Mouse (Mus musculus) ovary, postnatal 36 days (tissue): Measurements from ENCODE around the gene Acox1.
A peak's percentile ranks its signal among the peaks of the same experiment; 100 is the strongest.

Experiments used
- DNase-seq: peaks from one replicate; pipeline ENCODE4 v3.0.0; 2022; ENCODE audit warnings: low spot score, mixed read lengths

The Acox1 gene

GRCm38 (mm10) chr11:116167232-116167631 is 31.6 kb downstream of the Acox1 start:
- DNase-seq, result no peak

GRCm38 (mm10) chr11:116163002-116163401 is 35.8 kb downstream of the Acox1 start:
- no peak for DNase-seq

- DNase-seq, result no peak
Measured at GRCm38 (mm10) chr11:116162146-116162545, 36.7 kb downstream of the Acox1 start.

- DNase-seq, result no peak
Measured at GRCm38 (mm10) chr11:116161312-116161711, 37.5 kb downstream of the Acox1 start.

GRCm38 (mm10) chr11:116150960-116151359 is 47.9 kb downstream of the Acox1 start:
- DNase-seq, result no peak

GRCm38 (mm10) chr11:116149341-116149740 is 49.5 kb downstream of the Acox1 start:
- DNase-seq, result no peak

GRCm38 (mm10) chr11:116148761-116149221 is 50.1 kb downstream of the Acox1 start:
- no peak for DNase-seq

- peak; percentile 51 for DNase-seq
Measured at GRCm38 (mm10) chr11:116146294-116146985, 52.4 kb downstream of the Acox1 start.

- DNase-seq, result no peak
Measured at GRCm38 (mm10) chr11:116145481-116146293, 53.2 kb downstream of the Acox1 start.

- no peak for DNase-seq
Measured at GRCm38 (mm10) chr11:116143468-116143867, 55.4 kb downstream of the Acox1 start.

- DNase-seq, result no peak
Measured at GRCm38 (mm10) chr11:116142211-116142991, 56.4 kb downstream of the Acox1 start.

GRCm38 (mm10) chr11:116138468-116139138 is 60.2 kb downstream of the Acox1 start, which contains the start of gene Mrpl38:
Gene Mrpl38, minus strand, starts transcription at chr11:116138868.
- peak; percentile 89 for DNase-seq

- DNase-seq, result no peak
Measured at GRCm38 (mm10) chr11:116138096-116138467, 60.8 kb downstream of the Acox1 start.

- DNase-seq, result no peak
Measured at GRCm38 (mm10) chr11:116134171-116134570, 64.7 kb downstream of the Acox1 start.

GRCm38 (mm10) chr11:116133497-116133896 is 65.3 kb downstream of the Acox1 start:
- no peak for DNase-seq

GRCm38 (mm10) chr11:116132366-116133333 is 66.2 kb downstream of the Acox1 start:
- DNase-seq, result no peak

- no peak for DNase-seq
Measured at GRCm38 (mm10) chr11:116131349-116132170, 67.3 kb downstream of the Acox1 start.

- DNase-seq, result peak; percentile 90
Measured at GRCm38 (mm10) chr11:116130488-116131205, 68.2 kb downstream of the Acox1 start, which contains the start of gene Trim65. Gene Trim65, minus strand, starts transcription at chr11:116131128.

GRCm38 (mm10) chr11:116129993-116130487 is 68.8 kb downstream of the Acox1 start:
- no peak for DNase-seq
